Comparison of ENCODE assay signal across 8 mouse cellular contexts in genomic region chr3:9173643-9174516, GRCm38 (mm10).
DNase-seq lines count a peak whose midpoint lies in the region; ATAC-seq and TF ChIP-seq lines count a peak whose summit lies in the region.

No protein-coding gene starts in this region.

- H3K4me2 ChIP-seq in hindbrain, postnatal 0 days (ENCODE audit: low read depth, low read length), result peak overlapping the region; percentile 35
- H3K4me2 ChIP-seq in midbrain, embryonic 11.5 days, result no peak overlapping the region
- peak overlapping the region; percentile 21; the same call in 1 of the 2 replicates for H3K4me2 ChIP-seq in stomach, embryonic 15.5 days
- H3K4me2 ChIP-seq in liver, postnatal 0 days (ENCODE audit: low read depth, low read length), result no peak overlapping the region

- 15% methylated on average over 16 of the region's 16 CpGs for WGBS in hindbrain, postnatal 0 days
- 65% methylated on average over 16 of the region's 16 CpGs for WGBS in midbrain, embryonic 11.5 days
- WGBS in stomach, embryonic 15.5 days, result 41% methylated on average over 16 of the region's 16 CpGs
- WGBS in liver, postnatal 0 days (ENCODE audit: insufficient replicate concordance), result 55% methylated on average over 16 of the region's 16 CpGs

- no peak overlapping the region for H3K4me3 ChIP-seq in hindbrain, postnatal 0 days (ENCODE audit: low read length)
- no peak overlapping the region for H3K4me3 ChIP-seq in midbrain, embryonic 11.5 days (ENCODE audit: low read depth, low read length)
- no peak overlapping the region for H3K4me3 ChIP-seq in stomach, embryonic 15.5 days (replicated peaks)
- no peak overlapping the region for H3K4me3 ChIP-seq in liver, postnatal 0 days (ENCODE audit: low read depth, low read length)

- peak; percentile 20 for DNase-seq in adrenal gland, adult 8-10 months
- peak; percentile 70 to 78 for DNase-seq in cerebellum, postnatal 25 days
- peak; percentile 17 for DNase-seq in gastrocnemius, postnatal 25 days
- DNase-seq in hindbrain, postnatal 0 days (ENCODE audit: low spot score), result peak; percentile 85
- peak; percentile 51 to 70 for DNase-seq in layer of hippocampus, postnatal 36 days
- peak; percentile 78 for DNase-seq in midbrain, embryonic 11.5 days (ENCODE audit: low spot score, missing footprints)
- no peak for DNase-seq in liver, postnatal 0 days

- no peaks in the 10 kb centered on the region for H3K9me3 ChIP-seq in hindbrain, postnatal 0 days (ENCODE audit: low read length)
- no peaks in the 10 kb centered on the region for H3K9me3 ChIP-seq in midbrain, embryonic 11.5 days (ENCODE audit: control insufficient read depth, low read length)
- H3K9me3 ChIP-seq in stomach, embryonic 15.5 days, result no peaks in the 10 kb centered on the region
- H3K9me3 ChIP-seq in liver, postnatal 0 days (ENCODE audit: low read length), result no peaks in the 10 kb centered on the region

- H3K27ac ChIP-seq in hindbrain, postnatal 0 days, result peak overlapping the region; percentile 68
- H3K27ac ChIP-seq in midbrain, embryonic 11.5 days (ENCODE audit: low read depth, low read length), result no peak overlapping the region
- peak overlapping the region; percentile 14; the same call in 1 of the 2 replicates for H3K27ac ChIP-seq in stomach, embryonic 15.5 days
- H3K27ac ChIP-seq in liver, postnatal 0 days (ENCODE audit: low read depth), result no peak overlapping the region

- TF ChIP-seq CTCF in hindbrain, postnatal 0 days (IDR thresholded peaks at IDR 0.05; ENCODE audit: low read depth), result peak; percentile 46
- TF ChIP-seq CTCF in liver, postnatal 0 days (IDR thresholded peaks at IDR 0.05; ENCODE audit: low read depth), result no peak

- H3K4me1 ChIP-seq in hindbrain, postnatal 0 days (ENCODE audit: insufficient read depth, low read length), result no peaks in the 10 kb centered on the region; the same call in 1 of the 2 replicates
- H3K4me1 ChIP-seq in midbrain, embryonic 11.5 days (ENCODE audit: control insufficient read depth, insufficient read depth, low read length), result peaks cover 6% of the 10 kb centered on the region; the same call in 1 of the 2 replicates
- no peaks in the 10 kb centered on the region for H3K4me1 ChIP-seq in stomach, embryonic 15.5 days
- H3K4me1 ChIP-seq in liver, postnatal 0 days (ENCODE audit: insufficient read depth), result 0 out of 2 replicates have a peak, but pooled peaks cover 2% of the 10 kb centered on the region

- TF ChIP-seq EP300 in liver, postnatal 0 days (IDR thresholded peaks at IDR 0.05; ENCODE audit: low read depth), result no peak

- H3K27me3 ChIP-seq in hindbrain, postnatal 0 days (ENCODE audit: insufficient read depth, low read length), result no peaks in the 10 kb centered on the region
- no peaks in the 10 kb centered on the region for H3K27me3 ChIP-seq in midbrain, embryonic 11.5 days (ENCODE audit: control insufficient read depth, insufficient read depth, low read length)
- no peaks in the 10 kb centered on the region for H3K27me3 ChIP-seq in stomach, embryonic 15.5 days (replicated peaks)
- no peaks in the 10 kb centered on the region for H3K27me3 ChIP-seq in liver, postnatal 0 days (ENCODE audit: insufficient read depth, low read length)

- ATAC-seq in hindbrain, postnatal 0 days, result peak; percentile 93
- ATAC-seq in midbrain, embryonic 11.5 days (ENCODE audit: low FRiP score), result peak; percentile 77
- ATAC-seq in stomach, embryonic 15.5 days (ENCODE audit: insufficient read depth, low FRiP score, low read depth), result peak; percentile 56; the same call in 1 of the 2 replicates
- ATAC-seq in liver, postnatal 0 days, result no peak

- H3K36me3 ChIP-seq in hindbrain, postnatal 0 days (ENCODE audit: insufficient read depth, low read length), result no peaks in the 10 kb centered on the region
- H3K36me3 ChIP-seq in midbrain, embryonic 11.5 days (ENCODE audit: control insufficient read depth, insufficient read depth, low read length), result no peaks in the 10 kb centered on the region
- H3K36me3 ChIP-seq in stomach, embryonic 15.5 days, result no peaks in the 10 kb centered on the region
- H3K36me3 ChIP-seq in liver, postnatal 0 days (replicated peaks; ENCODE audit: insufficient read depth, low read length), result no peaks in the 10 kb centered on the region

- no peak overlapping the region for H3K9ac ChIP-seq in hindbrain, postnatal 0 days (replicated peaks; ENCODE audit: low read length)
- H3K9ac ChIP-seq in midbrain, embryonic 11.5 days (ENCODE audit: low read length), result no peak overlapping the region
- no peak overlapping the region for H3K9ac ChIP-seq in stomach, embryonic 15.5 days
- H3K9ac ChIP-seq in liver, postnatal 0 days (replicated peaks), result no peak overlapping the region

Comparison
In these comparisons a context has a peak if more than half of its experiments do, and no peak if none do; other contexts are left out.
1. H3K27ac ChIP-seq: peak in hindbrain, postnatal 0 days (single experiment) and stomach, embryonic 15.5 days (single experiment); none in midbrain, embryonic 11.5 days (single experiment) and liver, postnatal 0 days (single experiment).
2. H3K4me2 ChIP-seq: peak in hindbrain, postnatal 0 days (single experiment) and stomach, embryonic 15.5 days (single experiment); none in midbrain, embryonic 11.5 days (single experiment) and liver, postnatal 0 days (single experiment).